Mouse (Mus musculus): ENCODE measurements around the gene Tgfa. TPM values are rescaled to one million over a fixed set of nuclear protein-coding genes. Genes with fewer than 3 reads are reported as not detected.

Gene Tgfa
- polyA plus RNA-seq, 1 experiment, result 3.5 TPM

DNA sequence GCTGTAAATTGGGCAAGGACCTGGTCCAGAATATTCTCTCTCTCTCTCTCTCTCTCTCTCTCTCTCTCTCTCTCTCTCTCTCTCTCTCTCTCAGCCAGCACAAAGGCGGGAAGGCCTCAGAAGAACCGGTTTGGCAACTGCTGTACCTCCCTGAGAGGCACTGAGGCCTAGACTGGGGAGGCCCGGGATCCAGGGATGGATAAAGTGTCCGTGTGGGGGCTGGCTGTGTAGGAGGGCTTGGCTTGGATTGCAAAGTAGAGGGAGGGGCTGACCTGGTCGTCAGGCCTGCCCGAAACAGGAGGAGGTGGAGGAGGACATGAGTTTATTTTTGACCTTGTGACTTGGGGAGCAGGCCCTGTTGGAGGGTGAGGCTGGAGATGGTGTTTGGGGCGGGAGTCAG is 27.4 kb downstream of the Tgfa start:
- peak; percentile 70 for DNase-seq (ENCODE audit: low read depth)

DNA sequence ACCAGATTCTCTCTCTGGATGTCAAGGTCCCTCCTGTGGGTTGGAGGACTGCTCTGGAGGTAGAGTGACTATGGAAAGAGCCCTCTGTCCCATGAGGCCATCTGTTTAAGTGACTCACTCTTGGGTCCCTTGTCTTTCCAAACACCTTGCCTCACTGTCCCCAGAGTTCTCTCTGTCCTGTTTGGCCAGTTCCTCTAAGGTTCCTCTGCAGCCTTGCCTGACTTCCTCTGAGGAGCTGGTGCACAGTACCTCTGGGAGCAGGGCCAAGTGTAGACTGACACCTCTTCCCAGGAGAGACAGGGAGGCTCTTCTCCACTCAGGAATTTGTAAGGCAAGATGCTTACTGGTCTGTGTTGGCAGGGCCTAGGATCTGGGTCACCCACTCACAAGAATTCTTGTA is 30.6 kb downstream of the Tgfa start:
- no peak for DNase-seq (ENCODE audit: low read depth)

DNA sequence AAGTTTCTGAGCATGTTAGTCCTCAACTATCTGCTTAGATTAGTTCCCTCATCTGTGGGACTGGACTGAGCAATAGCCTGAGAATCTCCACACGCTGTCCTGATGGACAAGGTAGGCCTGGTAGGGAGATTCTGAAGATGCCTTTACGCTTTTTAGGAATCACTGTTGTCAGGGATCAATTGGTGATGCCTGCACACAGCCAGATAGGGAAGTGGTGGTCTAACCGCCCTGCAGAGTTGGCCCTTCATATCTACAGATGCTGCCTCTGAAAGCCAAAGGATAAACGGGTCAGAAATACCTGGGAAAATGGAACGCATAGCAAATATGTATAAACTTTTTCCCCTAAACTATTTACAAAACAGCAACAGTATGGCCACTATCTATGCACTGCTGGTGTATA is 37.3 kb downstream of the Tgfa start:
- no peak for DNase-seq (ENCODE audit: low read depth)

DNA sequence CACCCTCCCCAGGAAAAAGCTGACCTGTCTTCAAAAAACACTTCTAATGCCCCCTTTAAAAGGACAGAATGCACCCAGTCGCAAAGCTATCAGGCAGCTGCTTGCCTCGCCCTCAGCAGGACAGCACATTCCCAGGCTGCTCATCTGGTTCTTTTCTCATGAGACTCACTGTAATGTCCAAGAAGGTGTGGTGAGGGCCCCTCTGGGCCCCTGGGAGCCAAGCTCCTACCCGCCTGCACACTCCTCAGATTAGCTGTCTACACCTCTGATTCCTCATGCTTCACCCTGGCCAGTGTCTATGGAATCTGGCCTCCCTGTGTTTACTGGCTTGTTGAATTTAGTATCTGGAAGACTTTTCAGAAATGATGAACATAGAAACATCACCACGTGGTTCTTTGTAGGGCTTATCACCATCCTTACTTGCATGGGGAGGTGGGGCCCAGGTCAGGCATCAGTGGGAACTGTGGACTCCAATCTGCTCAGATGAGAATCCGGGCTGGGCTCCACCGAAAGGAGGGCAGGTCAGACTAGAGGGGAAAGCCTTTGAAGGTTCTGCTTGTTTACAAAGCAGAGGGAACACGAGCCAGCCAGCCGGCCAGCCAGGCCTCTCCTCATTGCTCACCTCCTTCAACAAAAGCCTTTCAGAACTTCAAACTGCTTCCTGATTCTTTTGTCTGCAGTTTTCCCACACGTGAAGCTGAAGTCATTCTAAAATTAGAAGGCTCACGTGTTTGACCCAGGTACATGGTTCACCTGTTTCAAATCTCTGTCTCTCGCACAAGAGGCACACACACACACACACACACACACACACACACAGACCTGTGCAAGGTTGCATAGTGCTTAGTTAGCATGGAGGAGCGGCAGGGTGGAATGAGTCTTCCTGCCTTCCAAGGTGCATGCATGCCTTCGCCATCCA is 38.7 kb downstream of the Tgfa start:
- no peak for DNase-seq (ENCODE audit: low read depth)

DNA sequence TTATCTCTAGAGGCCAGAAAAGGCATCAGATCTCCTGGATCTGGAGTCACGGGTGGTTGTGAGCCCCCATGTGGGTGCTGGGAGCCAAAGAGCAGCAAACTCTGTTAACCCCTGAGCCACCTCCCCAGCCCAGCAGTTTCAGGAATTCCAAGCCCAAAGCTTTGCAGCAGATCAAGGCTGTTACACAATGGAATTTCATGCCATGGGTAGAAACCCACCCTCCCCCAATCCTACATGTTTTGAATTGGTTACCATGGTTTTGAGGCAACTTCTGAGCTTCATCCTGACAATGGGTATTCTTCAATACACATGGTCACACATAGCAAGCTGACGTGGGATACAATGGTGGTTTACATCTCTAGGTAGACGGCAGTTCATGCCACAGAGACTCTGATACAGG is 49.8 kb downstream of the Tgfa start:
- DNase-seq (ENCODE audit: low read depth), result no peak

DNA sequence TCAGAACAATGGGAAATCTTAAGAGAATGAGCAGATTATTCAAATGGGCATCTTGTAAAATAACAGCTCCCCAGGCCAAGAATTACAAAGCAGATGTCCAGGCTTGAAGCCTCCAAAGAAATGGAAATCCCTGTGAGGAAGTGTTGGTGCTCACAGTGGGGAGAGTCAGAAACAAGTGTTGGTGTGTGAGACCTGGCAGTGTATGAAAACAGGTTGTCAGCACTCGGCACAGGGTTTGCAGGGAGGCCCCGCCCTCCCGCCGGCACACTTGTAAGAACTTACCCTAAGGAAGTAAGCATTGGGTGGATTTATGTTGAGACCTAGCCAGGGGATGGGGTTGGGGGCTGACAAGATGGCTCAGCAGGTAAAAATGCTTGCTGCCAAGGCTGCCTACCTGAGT is 50.9 kb downstream of the Tgfa start:
- DNase-seq (ENCODE audit: low read depth), result no peak

DNA sequence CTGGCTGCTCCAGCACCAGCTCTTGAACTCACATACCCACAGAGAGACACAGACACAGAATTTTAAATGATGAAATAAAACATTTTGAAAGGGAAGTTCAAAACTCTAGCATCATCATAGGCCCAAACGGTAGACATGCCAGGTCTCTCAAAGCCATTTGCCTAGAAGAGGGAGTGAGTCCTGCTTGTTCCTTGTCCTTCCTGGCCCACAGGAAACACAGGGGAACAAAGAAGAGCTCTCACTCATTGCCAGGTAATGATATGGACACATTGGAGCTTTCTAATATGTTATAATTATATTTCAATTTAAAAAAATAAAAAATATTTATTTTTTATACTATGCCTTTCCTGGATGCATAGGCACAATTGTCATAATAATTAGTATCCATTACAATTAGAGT is 53.5 kb downstream of the Tgfa start:
- DNase-seq (ENCODE audit: low read depth), result no peak

DNA sequence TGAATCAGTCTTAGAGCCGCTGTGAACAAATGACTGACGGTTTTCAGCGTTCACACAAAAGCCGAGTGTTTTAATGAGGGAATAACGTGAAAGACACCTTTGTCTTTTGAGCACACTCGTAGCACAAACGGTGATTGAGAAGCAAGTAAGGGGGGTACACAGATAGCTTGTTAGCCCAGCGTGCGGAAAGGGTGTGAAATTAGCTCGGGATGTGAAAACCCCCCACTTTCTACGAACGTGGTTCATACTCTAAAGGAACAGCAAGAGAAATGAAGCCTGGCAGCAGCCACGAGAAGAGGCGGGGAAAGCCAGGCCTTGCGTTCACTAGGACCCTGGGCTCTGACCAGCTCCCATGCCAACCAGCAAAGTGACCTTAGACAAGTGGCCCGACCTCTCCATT is 54.0 kb downstream of the Tgfa start:
- DNase-seq (ENCODE audit: low read depth), result no peak

DNA sequence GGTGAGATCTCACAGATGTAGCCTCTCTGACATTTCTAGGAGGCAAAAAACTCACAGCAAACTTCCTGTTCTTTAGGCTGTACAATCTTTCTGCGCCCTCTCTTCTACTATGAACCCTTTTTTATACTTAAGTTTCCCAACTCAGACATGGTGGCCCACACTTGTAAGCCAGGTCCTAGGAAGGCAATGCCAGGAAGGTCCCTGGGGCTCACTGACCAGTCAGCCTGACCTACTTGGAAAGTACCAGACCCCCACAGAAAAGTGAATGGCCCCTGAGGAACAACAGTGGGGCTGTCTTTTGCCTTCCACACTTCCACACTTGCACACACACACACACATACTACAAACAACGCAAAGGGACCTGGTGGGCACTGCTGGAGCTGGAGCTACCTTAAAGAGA is 55.2 kb downstream of the Tgfa start:
- no peak for DNase-seq (ENCODE audit: low read depth)

DNA sequence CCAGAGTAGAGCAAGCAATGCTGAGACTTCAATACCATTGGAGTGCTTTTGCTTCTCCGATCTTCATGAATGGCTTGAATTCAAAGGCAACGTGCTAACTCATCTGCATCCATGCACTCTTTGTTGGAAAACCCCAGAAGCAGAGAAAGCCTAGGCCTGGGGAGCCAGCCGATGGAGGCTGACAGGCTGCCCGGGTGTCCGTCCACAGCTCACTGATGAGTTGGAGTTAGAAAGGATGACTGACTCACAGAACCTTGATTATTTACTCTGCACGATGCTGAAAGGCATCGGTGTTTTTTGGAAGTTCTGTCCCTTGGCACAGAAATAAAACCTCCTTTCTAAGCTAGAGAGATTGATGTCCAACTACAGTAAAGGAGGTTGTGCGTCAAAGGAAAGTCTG is 55.8 kb downstream of the Tgfa start:
- no peak for DNase-seq (ENCODE audit: low read depth)

DNA sequence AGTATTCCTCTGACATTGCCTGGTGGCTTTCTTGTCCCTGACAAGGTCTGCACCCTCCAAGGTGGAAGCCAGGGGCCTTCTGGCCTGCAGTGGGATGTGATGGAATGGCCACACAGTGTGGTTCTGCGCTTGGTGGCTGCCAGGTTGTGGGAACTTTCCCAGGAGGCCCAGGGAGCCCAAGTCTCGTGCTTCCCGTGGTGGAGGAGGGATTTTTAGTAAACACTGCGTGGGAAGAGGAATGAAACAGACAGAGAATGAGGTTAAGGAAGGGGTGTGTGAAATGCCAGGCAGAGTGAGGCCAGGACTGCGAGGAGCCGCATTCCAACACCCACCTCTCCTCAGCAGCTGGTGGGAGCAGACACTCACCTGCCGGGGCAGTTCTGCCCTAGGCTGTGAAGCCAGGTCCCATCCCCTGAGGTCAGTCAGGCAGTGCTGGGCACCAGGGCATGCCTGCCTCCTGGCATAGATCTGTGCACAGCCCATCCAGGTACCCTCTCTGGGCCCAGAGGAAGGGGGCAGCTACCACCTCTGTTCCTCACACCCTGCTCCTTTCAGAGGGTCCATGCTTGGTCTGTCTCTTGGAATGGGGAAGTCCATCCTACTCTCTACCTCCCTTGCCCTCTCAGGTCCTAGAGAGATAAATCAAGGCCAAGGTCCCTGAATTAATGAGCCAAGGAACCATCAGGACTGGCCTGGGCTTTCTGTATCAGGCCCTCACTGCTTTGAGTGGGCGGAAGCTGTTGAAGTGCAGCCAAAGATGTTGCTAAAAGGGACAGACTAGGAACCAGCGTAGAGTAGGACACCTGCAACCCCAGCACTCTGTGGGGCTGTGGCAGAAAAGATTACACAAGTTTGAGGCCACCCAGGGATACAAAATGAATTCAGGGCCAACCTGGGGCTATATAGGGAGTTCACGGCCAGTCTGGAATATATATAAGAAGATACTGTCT is 57.4 kb downstream of the Tgfa start:
- peak; percentile 56 for DNase-seq (ENCODE audit: low read depth)

DNA sequence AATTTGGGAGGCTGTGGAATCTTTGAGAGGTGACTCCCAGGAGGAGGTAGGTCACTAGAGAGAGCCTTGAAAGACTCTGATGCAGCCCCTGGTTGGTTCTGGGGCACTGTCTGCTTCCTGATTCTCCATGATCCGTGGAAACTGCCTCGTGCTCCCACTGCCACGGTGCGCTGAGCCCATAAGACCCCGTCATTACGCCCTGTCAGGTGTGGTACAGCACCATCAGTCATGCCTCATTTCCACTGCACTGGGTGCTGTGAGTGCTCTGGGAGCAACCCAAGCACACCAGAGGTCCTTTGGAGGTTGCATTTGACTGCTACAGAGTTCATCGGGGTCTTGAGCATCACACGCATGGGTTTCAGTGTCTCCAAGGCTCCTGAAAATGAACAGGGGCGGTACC is 60.9 kb downstream of the Tgfa start:
- DNase-seq (ENCODE audit: low read depth), result no peak

DNA sequence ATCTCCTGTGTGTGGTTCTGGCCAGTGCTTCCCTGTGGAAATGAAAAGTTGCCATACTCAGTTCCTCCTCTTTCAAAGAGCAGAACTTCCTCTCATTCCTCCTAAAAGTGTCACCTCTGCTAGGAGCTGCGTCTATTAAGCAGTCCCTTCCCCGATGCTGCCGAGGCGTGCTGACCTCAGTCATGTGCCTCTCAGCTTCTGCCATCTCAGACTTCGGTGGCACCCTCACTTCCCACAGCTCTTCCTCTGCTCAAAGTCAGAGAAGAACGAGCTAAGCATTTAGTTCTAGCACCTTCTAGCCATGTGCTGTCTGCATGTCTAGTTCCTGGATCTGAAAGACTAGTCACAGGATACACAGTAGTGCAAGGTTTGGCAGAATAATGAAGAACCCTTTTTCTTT is 64.2 kb downstream of the Tgfa start:
- no peak for DNase-seq (ENCODE audit: low read depth)

DNA sequence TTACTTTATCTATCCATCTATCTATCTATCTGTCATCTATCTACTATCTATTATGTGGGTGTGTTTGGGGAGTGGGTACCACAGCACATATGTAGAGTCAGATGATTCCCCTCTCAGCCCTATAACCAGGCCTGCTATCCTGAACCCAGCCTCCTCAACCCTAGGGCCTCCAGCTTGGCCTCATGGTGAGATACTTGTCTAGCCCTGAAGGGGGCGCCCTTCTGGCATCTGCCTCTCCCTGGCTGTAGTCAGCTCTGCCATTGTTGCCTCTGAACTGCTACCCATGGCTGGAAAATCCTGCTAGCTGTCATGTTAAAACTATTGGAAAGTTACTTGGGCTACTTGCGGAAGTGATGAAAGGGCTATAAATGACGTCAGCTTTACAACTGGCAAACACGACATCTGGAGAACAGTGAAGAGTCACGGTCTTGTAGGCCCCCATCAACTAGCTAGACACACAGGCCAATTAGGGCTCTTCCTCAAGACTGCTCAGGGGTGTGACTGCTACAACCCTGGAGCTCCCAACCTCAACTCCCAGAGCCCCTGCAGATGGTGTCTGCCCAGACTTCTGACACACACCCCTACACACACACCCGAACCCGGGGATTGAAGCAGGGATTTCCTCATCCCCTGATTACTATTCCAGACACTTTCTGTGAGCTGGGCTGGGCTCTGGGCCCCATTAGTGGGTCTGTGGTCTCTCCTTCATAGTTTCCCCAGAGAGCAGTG is 65.5 kb downstream of the Tgfa start:
- no peak for DNase-seq (ENCODE audit: low read depth)

DNA sequence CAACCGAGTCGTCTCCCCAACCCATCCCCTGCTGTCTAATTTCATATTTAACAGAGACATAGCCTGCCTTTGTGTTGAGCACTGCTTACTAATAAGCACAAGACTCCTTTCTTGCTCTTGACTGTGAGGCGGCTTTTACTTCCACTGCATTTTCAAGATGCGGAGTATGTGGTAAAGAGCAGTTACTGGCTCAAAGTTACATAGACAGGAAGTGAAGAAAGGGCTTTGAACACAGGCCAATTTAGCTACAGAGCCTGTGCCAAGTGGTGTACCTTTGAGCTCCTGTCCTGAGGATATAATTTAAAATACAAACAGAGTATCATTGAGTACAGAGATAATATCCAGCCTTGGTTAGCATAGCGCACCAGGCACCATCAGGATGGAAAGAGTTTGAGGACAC is 71.8 kb downstream of the Tgfa start:
- DNase-seq (ENCODE audit: low read depth), result no peak

DNA sequence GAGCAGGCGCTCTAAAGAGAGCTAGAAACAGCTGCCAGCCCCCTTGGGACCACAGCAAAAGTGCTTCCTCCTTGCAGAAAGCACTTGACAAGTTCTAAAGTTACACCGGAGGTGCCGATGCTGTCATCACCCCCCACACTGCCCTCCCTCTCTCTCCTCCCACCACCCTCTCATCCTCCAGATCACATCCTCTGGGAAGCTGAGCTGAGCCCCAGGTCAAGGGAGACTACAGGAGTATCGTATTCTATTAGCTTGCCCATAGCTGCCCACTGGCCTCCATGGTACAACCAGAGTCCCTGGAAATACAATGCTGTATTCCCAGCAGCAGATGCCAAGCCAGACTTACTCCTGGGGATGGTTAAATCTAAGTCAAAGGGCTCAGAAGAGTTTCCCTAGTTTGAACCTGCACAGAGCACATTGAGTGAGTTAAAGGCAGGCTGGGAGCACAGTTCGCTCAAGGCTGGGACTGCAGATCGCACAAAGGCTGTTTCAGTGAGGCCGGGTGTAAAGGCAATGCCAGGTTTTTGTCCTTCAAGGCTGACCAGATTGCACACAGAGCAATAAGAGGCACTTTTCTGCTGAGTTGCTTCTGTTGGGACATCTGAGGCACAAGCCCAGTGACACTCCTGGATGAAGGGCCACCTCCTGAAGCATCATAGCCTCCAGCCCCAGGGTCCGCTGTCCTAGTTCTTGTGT is 75.5 kb downstream of the Tgfa start:
- no peak for DNase-seq (ENCODE audit: low read depth)

DNA sequence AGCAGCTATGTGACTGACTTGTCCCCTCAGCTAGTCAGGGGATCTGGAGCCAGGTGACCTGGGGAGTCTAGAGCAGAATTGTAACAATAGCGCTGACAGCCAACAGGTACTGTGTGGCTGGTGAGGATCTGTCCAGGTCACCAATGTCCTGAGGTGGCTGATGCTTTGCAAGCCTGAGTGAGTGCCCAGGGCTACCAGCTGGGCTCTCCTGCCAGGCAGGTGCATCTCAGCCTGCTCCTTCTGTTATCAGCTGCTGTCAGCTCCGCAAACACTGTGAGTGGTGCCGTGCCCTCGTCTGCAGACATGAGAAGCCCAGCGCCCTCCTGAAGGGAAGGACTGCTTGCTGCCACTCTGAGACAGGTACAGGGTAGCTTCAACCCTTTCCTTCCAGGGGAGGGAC is 76.1 kb downstream of the Tgfa start:
- DNase-seq (ENCODE audit: low read depth), result no peak

DNA sequence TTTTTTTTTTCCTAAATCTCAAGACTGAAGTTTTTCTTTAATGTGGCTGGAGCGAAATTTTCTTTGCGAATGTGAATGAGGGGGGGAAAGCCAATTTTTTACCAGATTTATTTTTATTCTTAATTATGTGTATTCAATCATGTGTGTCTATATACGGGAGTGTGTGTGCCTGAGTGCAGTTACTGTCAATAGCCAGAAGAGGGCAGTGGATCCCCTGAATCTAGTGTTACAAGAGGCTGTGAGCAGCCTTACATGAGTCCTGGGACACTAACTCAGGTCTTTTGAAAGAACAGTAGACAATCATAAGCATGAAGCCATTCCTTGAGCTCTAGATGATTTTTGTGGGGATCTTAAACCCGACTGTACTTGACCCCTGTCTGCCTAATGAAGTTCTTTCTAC is 80.7 kb downstream of the Tgfa start:
- DNase-seq (ENCODE audit: low read depth), result no peak

DNA sequence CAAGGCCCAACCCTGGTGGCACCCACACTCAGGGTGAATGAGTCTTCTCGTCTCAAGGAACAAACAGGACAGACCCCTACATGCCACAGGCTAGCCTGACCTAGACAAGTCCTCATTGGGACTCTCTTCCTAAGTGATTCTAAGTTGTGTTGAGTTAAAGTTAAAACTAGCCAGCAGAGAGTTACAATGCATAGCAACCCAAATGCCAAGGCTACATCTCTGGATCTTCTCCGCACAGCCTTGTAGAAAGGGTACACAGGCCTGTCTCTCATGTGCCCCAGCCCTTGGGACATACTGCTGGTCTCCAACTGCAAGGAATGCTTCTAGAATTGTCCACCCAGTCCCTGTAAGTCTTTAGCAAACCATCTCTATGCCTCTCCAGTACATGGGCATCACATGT is 81.8 kb downstream of the Tgfa start:
- DNase-seq (ENCODE audit: low read depth), result no peak

DNA sequence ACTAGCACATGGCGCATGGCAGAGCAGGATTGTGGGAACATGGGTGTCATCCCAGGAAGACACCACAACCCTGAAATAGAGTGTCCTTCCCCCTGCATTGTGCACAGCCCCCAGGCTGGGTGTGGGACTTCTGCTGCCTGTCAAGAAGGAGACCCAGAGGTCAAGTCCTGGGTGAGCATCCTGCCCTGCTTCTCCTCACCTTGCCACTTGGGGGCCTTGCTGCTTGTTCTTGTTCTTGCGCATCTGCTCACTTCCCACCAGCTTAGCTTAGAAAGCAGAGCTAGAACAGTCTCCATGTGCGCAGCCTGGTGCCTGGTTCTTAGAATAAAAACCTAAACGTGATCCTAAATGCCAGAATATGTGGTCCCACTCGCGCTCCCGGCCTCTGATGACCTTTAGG is 82.6 kb downstream of the Tgfa start:
- no peak for DNase-seq (ENCODE audit: low read depth)

DNA sequence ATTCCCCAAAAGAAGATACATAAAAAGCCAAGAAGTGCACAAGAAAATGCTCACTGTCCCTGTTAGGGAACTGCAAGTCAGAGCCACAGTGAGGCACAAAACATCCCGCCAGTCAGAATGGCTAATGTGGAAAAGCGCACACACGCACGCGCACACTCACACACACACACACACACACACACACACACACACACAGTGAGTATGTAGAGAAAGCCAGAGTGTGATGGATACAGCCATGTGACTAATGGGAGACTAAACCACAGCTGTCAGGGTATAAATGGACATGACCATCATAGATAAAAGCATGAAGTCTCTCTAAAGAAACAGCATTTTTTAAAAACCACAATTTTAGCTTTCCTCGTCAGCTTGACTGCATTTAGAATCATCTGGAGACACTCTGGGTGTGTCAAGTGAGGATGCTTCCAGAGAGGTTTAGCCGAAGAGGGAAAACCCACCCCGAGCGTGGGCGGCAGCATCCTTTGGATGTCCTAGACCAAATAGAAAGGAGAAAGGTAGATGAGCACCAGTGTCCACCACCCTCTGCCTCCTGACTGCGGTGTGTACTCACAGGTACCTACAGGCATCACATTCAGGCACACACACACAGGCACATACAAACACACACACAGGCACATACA is 86.7 kb downstream of the Tgfa start:
- no peak for DNase-seq (ENCODE audit: low read depth)

Measured in gonadal fat pad, adult 2 months (tissue).